Mouse (Mus musculus) bone marrow macrophage, adult 2 months (primary cell): Measurements from ENCODE around the gene Fosl2.

ENCODE experiments used
- CTCF ChIP-seq: IDR thresholded peaks from 2 replicates; pipeline ENCODE4 v1.5.1; 2012; ENCODE audit warnings: low read depth, mild to moderate bottlenecking, low read length, moderate library complexity
- POLR2A ChIP-seq: IDR thresholded peaks from 2 replicates; pipeline ENCODE4 v1.6.1; 2012; ENCODE audit warnings: mild to moderate bottlenecking, low read depth, low read length, borderline replicate concordance

DNA sequence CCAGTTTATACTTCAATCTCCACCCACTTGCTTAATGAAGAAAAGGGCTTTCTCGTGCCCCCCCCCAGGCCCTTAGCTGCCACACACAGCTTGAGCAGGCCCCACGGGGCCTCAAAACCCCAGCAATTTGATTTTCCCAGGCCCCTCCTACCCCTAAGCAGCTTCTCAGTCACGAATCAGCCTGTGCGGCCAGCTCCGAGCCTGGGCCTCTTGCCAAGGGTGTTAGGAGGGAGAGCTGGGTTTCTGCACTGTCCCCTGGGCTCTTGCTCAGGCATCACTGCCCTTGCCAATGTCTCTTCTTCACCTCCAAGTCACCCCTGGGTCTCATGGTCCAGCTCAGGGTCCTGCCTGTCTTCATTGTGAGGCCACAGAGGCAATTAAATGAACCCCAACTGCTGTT lies 33.1 kb upstream of the Fosl2 start:
- TF ChIP-seq CTCF (no peak), POLR2A (no peak)
